Mouse (Mus musculus): ENCODE data around the gene Krtap27-1. TPM values are rescaled to one million over a fixed set of nuclear protein-coding genes. Genes with fewer than 3 reads are reported as not detected.

Gene Krtap27-1
- polyA plus RNA-seq (2012; ENCODE audit: insufficient read depth, insufficient read length, missing spikeins): not detected in 2 replicates

DNA sequence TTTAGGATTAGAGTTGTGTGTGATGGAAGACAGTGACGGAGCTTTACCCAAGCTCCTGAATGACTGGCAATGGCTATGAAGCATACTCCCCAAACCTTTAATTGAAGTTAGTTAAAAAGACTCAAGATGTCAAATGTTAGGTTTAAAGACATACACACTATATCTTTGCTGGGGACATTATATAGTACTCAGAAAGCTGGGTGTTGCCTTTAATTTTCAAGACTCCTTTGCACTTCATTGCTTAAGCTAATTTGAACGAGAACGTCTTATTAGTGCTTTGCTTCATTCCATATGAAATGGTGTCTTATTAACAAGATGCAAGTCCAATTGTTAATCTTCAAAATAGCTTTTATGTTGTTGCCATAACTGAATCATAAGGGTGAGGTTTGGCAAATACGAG lies at the start of gene Krtap27-1:
TSS of gene Krtap27-1 (minus strand) at position 101 of the 400 bp plus-strand sequence.
- no peak within 1 kb of the TSS for H3K4me3 ChIP-seq (ENCODE audit: insufficient read depth, low read depth, low read length)
- H3K27ac ChIP-seq (replicated peaks; ENCODE audit: low read depth, low read length): no peak within 1 kb of the TSS
- H3K4me1 ChIP-seq (ENCODE audit: control insufficient read depth, insufficient read depth, insufficient read length, low read length): no peaks in the 10 kb centered on the region

GRCm38 (mm10) chr16:88720031-88720430 lies 48.6 kb upstream of the Krtap27-1 start:
- H3K4me1 ChIP-seq (ENCODE audit: control insufficient read depth, insufficient read depth, insufficient read length, low read length): no peaks in the 10 kb centered on the region
- H3K27ac ChIP-seq (replicated peaks; ENCODE audit: low read depth, low read length): no peak overlapping the region
- H3K4me3 ChIP-seq (ENCODE audit: insufficient read depth, low read depth, low read length): no peak overlapping the region

DNA sequence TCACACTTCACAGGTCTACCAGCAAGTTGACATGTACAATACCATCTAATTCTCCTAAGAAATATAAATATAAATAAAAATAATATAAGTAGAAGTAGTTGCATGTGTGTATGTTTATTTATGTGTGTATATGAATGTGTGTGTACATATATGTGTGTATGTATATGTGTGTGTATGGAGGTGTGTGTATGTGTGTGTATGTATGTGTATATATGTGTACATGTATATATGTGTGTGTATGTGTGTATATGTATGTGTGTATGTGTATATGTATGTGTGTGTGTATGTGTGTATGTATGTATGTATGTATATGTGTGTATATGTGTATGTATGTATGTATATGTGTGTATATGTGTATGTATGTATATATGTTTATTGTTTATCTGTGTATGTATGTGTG lies 45.1 kb upstream of the Krtap27-1 start:
- Histone ChIP-seq H3K27ac (replicated peaks; ENCODE audit: low read depth, low read length) (no peak overlapping the region), H3K4me1 (ENCODE audit: control insufficient read depth, insufficient read depth, insufficient read length, low read length) (no peaks in the 10 kb centered on the region), H3K4me3 (ENCODE audit: insufficient read depth, low read depth, low read length) (no peak overlapping the region)

DNA sequence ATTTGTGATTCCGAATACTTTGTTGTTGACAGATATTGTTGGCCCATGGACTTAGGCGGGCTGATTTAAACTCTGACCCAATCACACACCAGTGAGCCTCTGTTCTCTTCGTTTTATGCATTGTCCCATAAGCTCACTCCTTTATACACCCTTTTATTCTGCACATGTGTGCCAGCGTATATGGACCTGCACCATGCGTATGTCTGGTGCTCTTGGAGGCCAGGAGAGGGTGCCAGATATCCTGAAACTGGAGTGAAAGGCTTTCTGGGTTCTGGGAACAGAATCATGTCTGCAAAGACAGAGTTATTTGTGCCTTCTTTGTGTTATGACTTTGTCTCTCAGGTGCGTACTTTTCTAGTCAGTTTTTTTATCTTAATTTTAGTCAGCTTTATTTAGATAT lies 39.8 kb upstream of the Krtap27-1 start:
- H3K4me3 ChIP-seq (ENCODE audit: insufficient read depth, low read depth, low read length): no peak overlapping the region
- no peak overlapping the region for H3K27ac ChIP-seq (replicated peaks; ENCODE audit: low read depth, low read length)
- H3K4me1 ChIP-seq (ENCODE audit: control insufficient read depth, insufficient read depth, insufficient read length, low read length): no peaks in the 10 kb centered on the region

GRCm38 (mm10) chr16:88710757-88711156 lies 39.3 kb upstream of the Krtap27-1 start:
- no peak overlapping the region for H3K27ac ChIP-seq (replicated peaks; ENCODE audit: low read depth, low read length)
- no peak overlapping the region for H3K4me3 ChIP-seq (ENCODE audit: insufficient read depth, low read depth, low read length)
- H3K4me1 ChIP-seq (ENCODE audit: control insufficient read depth, insufficient read depth, insufficient read length, low read length): no peaks in the 10 kb centered on the region

DNA sequence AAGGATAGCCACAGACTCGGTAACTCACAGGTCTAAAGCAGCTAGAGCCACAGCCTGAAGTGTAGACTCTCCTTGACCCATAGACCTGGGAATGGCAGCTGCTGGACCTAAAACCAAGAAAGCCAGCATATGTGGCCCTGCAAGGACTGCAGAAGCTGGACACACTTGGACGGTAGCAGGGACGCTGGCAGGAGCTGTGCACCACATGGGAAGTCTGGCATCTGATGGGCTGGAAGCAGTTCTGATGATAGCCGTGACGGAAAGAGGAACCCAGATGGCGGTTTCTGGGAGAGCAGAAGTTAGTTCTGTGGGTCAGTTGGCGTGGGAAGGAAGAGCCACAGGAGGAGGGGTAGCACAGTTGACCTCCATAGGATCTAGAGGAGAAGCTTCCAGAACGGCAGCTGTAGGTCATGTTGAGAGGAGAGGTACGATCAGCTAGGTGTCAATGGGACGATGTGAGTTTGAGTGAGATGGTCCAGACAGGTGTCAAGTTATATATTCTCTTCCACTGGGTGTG lies 36.1 kb upstream of the Krtap27-1 start, which contains the start of gene 2310061N02Rik:
TSS of gene 2310061N02Rik (minus strand) at position 467 of the 517 bp plus-strand sequence.
- Histone ChIP-seq H3K27ac (replicated peaks; ENCODE audit: low read depth, low read length) (no peak within 1 kb of the TSS), H3K4me1 (ENCODE audit: control insufficient read depth, insufficient read depth, insufficient read length, low read length) (no peaks in the 10 kb centered on the region), H3K4me3 (ENCODE audit: insufficient read depth, low read depth, low read length) (no peak within 1 kb of the TSS)

GRCm38 (mm10) chr16:88701072-88701864 lies 29.8 kb upstream of the Krtap27-1 start:
- Histone ChIP-seq H3K4me1 (ENCODE audit: control insufficient read depth, insufficient read depth, insufficient read length, low read length) (no peaks in the 10 kb centered on the region), H3K27ac (replicated peaks; ENCODE audit: low read depth, low read length) (no peak overlapping the region)

GRCm38 (mm10) chr16:88696256-88696655 lies 24.8 kb upstream of the Krtap27-1 start:
- Histone ChIP-seq H3K27ac (replicated peaks; ENCODE audit: low read depth, low read length) (no peak overlapping the region), H3K4me1 (ENCODE audit: control insufficient read depth, insufficient read depth, insufficient read length, low read length) (no peaks in the 10 kb centered on the region), H3K4me3 (ENCODE audit: insufficient read depth, low read depth, low read length) (no peak overlapping the region)

More at GRCm38 (mm10) chr16:88701072-88701864, 29.8 kb upstream of the Krtap27-1 start:
- no peak overlapping the region for H3K4me3 ChIP-seq (ENCODE audit: insufficient read depth, low read depth, low read length)

GRCm38 (mm10) chr16:88681282-88681681 lies 9.8 kb upstream of the Krtap27-1 start:
- Histone ChIP-seq H3K27ac (replicated peaks; ENCODE audit: low read depth, low read length) (no peak overlapping the region), H3K4me3 (ENCODE audit: insufficient read depth, low read depth, low read length) (no peak overlapping the region), H3K4me1 (ENCODE audit: control insufficient read depth, insufficient read depth, insufficient read length, low read length) (no peaks in the 10 kb centered on the region)

GRCm38 (mm10) chr16:88679099-88679498 lies 7.6 kb upstream of the Krtap27-1 start:
- Histone ChIP-seq H3K4me3 (ENCODE audit: insufficient read depth, low read depth, low read length) (no peak overlapping the region), H3K27ac (replicated peaks; ENCODE audit: low read depth, low read length) (no peak overlapping the region), H3K4me1 (ENCODE audit: control insufficient read depth, insufficient read depth, insufficient read length, low read length) (no peaks in the 10 kb centered on the region)

GRCm38 (mm10) chr16:88657426-88657825 lies 14.0 kb downstream of the Krtap27-1 start:
- no peaks in the 10 kb centered on the region for H3K4me1 ChIP-seq (ENCODE audit: control insufficient read depth, insufficient read depth, insufficient read length, low read length)
- no peak overlapping the region for H3K27ac ChIP-seq (replicated peaks; ENCODE audit: low read depth, low read length)
- H3K4me3 ChIP-seq (ENCODE audit: insufficient read depth, low read depth, low read length): no peak overlapping the region

DNA sequence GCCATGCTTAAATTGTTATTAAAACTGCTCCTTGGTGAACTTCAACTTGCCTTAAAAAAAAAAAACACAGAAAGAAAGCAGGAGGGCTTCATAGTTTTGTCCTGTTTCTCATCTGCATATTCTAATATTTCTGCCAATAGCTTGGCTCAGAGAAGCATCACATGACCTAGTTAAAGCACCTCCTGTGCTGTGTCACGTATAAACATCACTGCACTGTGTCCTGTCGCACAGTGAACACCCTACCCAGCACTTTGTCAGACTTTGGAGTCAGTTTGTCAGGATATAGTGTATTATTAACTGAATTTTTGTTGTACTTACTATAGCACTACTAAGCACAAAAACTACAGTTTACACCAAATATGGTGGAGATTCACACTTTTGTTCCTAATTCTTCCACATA lies 19.5 kb downstream of the Krtap27-1 start:
- H3K27ac ChIP-seq (replicated peaks; ENCODE audit: low read depth, low read length): no peak overlapping the region
- no peaks in the 10 kb centered on the region for H3K4me1 ChIP-seq (ENCODE audit: control insufficient read depth, insufficient read depth, insufficient read length, low read length)
- H3K4me3 ChIP-seq (ENCODE audit: insufficient read depth, low read depth, low read length): no peak overlapping the region

DNA sequence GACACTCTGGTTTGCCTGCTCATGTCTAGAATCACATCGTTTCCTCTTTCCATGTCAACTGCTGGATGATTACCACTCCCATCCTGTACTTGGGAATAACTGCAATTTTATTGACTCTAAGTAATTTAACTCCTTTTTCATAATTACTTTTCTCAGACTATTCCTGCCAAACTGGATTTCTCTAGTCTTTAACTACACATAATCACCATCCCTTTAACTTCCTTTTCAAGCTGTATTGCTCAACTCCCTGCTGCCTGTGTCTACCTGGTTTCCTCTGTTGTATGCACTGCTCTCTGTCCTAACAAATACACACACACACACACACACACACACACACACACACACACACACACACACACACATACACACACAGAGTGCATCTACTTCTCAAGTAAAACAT lies 20.4 kb downstream of the Krtap27-1 start:
- no peaks in the 10 kb centered on the region for H3K4me1 ChIP-seq (ENCODE audit: control insufficient read depth, insufficient read depth, insufficient read length, low read length)
- H3K27ac ChIP-seq (replicated peaks; ENCODE audit: low read depth, low read length): no peak overlapping the region
- H3K4me3 ChIP-seq (ENCODE audit: insufficient read depth, low read depth, low read length): no peak overlapping the region

GRCm38 (mm10) chr16:88647358-88647846 lies 24.1 kb downstream of the Krtap27-1 start, which contains the start of gene Krtap26-1:
TSS of gene Krtap26-1 (minus strand) at chr16:88647796.
- Histone ChIP-seq H3K4me1 (ENCODE audit: control insufficient read depth, insufficient read depth, insufficient read length, low read length) (no peaks in the 10 kb centered on the region), H3K27ac (replicated peaks; ENCODE audit: low read depth, low read length) (no peak within 1 kb of the TSS), H3K4me3 (ENCODE audit: insufficient read depth, low read depth, low read length) (no peak within 1 kb of the TSS)

GRCm38 (mm10) chr16:88646366-88647111 lies 24.9 kb downstream of the Krtap27-1 start:
- Histone ChIP-seq H3K27ac (replicated peaks; ENCODE audit: low read depth, low read length) (no peak overlapping the region), H3K4me3 (ENCODE audit: insufficient read depth, low read depth, low read length) (no peak overlapping the region), H3K4me1 (ENCODE audit: control insufficient read depth, insufficient read depth, insufficient read length, low read length) (no peaks in the 10 kb centered on the region)

Data from brown adipose tissue, adult 24 weeks (tissue).